Mouse (Mus musculus): ENCODE results near the gene Olfr713. TPM values are rescaled to one million over a fixed set of nuclear protein-coding genes. Genes with fewer than 3 reads are reported as not detected.

Olfr713 gene
- not detected for total RNA-seq (2021)
- long read RNA-seq, experiment 1, result 0 reads
- long read RNA-seq, experiment 2, result 0 reads

DNA sequence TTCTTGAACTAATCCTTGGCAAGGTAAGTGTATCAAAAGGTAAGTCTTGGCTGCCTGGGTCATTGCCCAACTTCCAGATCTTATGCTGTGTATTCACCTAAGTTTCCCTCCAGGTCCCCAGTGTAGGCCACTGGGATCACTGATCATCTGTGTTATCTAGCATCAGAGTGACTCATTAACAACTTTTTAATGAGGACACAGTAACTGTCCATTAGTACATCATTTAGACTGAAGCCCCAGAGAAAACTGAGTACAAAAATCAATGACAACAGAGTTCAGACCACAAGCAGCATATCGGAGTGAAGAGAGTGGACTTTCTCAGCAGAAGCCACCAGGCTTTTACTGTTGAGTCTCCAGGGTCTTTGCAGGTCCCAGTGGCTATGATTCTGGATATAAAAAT, at the start of gene Olfr713:
Olfr713 (plus strand) TSS at position 301 of the 400 bp plus-strand sequence.
- no peak for DNase-seq

- no peak for DNase-seq
Observed at GRCm38 (mm10) chr7:106985236-106985635, 45.7 kb upstream of the Olfr713 start.

DNA sequence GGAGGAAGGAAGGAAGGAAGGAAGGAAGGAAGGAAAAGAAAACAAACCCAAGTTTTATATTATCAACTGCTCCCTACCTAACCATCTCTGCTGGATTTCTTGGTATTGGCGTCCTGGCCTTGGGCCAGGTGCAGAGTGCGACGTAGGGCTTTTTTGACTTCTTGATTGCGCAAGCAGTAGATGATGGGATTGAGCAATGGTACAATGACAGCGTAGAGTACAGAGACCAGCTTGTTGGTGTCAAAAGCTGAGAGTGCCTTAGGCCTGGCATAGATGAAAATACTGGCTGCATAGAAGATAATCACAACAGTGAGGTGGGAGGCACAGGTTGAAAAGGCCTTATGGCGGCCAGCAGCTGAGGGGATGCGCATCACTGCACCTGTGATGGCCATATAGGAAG, 30.2 kb upstream of the Olfr713 start:
- no peak for DNase-seq

- no peak for DNase-seq
Observed at GRCm38 (mm10) chr7:107004169-107004568, 26.8 kb upstream of the Olfr713 start.

GRCm38 (mm10) chr7:107005972-107006371, 25.0 kb upstream of the Olfr713 start, which contains the start of gene Olfr2:
Gene Olfr2, minus strand, starts transcription at chr7:107006072.
- no peak for DNase-seq

DNA sequence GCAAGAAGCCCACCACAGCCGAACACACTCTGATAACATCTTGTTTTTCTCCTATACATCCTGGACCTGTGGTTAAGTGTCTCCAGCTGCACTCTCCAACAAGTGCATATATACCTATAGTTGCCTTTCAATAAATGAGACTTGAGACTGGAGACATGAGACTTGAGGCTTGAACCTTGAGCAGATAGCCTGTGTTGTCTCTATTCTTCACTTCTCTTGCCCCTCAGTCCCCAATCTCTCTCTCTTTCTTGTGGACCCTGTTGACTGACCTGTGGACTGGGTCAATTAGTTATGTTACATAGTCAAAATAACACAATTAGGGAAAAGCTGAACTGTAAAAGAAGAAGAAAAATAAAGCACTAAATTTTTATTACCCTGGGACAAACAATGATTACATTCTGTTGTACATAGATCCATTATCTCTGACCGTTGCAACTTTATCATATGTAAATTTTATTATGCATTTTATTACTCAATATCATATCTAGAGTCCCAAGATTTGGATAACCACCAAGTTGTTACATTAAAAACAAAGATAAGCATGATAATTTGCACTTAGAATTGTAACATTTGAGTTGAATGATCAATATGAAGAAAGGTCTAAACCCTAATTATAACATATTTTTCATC, 9.1 kb downstream of the Olfr713 start:
- DNase-seq, result no peak

DNA sequence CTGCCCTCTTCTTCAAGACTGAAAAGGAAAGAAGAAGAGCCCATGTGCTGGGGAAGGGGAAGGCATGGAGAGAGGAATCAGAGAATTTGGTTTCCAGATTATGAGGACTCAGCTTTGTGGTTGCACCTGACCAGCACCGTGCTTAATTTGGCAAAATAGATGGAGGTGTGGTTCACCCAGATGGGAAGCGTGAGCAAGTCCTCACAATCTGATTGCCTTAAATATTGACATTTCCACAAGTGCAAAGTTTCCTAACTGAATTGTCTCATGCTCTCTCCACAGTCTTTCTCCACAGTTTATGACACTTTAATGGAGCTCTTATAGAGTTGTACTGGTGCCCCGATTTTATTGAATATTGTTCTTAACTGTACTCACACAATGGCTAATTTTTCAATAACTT, 12.2 kb downstream of the Olfr713 start:
- DNase-seq, result no peak

DNA sequence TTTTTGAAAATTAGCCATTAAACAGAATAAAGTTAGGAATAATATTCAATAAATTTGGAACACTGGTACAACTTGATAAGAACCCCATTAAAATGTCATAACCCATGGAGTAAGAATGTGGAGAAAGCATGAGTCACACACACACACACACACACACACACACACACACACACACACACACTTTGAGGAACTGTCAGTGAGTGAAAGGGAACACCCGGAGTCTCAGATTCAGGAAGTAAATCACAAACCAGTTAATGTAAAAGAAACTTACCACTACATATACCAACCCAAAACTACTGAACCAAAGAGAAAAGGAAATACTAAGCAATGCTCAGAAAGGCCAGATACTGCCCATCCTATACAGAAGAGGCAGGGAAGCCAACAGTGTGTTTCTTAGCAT, 13.4 kb downstream of the Olfr713 start:
- no peak for DNase-seq

GRCm38 (mm10) chr7:107045833-107046232, 14.9 kb downstream of the Olfr713 start:
- DNase-seq, result peak in 1 of 2 experiments; percentile 20

- no peak for DNase-seq
Observed at GRCm38 (mm10) chr7:107047578-107047977, 16.6 kb downstream of the Olfr713 start.

DNA sequence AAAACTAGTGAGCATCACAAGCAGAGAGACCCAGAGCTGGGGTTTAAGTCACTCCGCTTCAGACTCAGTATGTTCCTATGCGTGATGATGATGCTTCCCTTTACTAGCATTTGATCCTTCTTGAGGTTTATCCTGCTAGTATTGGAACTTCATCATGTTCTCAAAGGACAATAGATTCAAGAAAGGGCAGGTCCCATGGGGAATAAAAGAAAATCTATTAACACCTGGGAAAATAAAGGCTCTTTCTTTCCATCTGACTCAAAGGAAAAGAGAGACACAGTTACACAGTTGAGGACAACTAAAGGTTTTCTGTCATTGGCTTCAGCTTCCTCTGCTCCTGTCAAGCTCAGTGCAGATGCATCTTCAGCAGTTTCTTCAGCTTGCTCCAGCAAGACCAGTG, 39.7 kb downstream of the Olfr713 start, which contains the start of gene Olfr714:
Olfr714 (plus strand) TSS at position 301 of the 400 bp plus-strand sequence.
- no peak for DNase-seq

Other genes starting within 250 kb of the Olfr713 start
- not detected for gene Olfr699, start 238.0 kb upstream of the Olfr713 start, total RNA-seq (2021)
- not detected for gene Olfr700, start 222.3 kb upstream of the Olfr713 start, total RNA-seq (2021)
- not detected for gene Olfr701, start 217.0 kb upstream of the Olfr713 start, total RNA-seq (2021)
- gene Olfr702, start 197.3 kb upstream of the Olfr713 start, total RNA-seq (2021), result not detected
- gene Olfr703, start 187.8 kb upstream of the Olfr713 start, total RNA-seq (2021), result not detected
- not detected for gene Olfr704, start 168.0 kb upstream of the Olfr713 start, total RNA-seq (2021)
- gene Olfr705, start 154.3 kb upstream of the Olfr713 start, total RNA-seq (2021), result not detected
- not detected for gene Olfr706, start 143.0 kb upstream of the Olfr713 start, total RNA-seq (2021)
- not detected for gene Olfr707, start 129.9 kb upstream of the Olfr713 start, total RNA-seq (2021)
- not detected for gene Olfr1532-ps1, start 123.2 kb upstream of the Olfr713 start, total RNA-seq (2021)
- gene Olfr709-ps1, start 99.0 kb upstream of the Olfr713 start, total RNA-seq (2021), result under 1 TPM in 1 of 2 experiments, not detected in 1; 0.07 TPM
- gene Olfr710, start 82.9 kb upstream of the Olfr713 start, total RNA-seq (2021), result not detected
- not detected for gene Olfr6, start 67.2 kb upstream of the Olfr713 start, total RNA-seq (2021)
- not detected for gene Olfr711, start 55.7 kb upstream of the Olfr713 start, total RNA-seq (2021)
- gene Olfr2, start 25.1 kb upstream of the Olfr713 start, total RNA-seq (2021), result not detected
- gene Olfr714, start 39.8 kb downstream of the Olfr713 start, total RNA-seq (2021), result not detected
- not detected for gene Olfr17, start 62.0 kb downstream of the Olfr713 start, total RNA-seq (2021)
- not detected for gene Olfr715b, start 79.2 kb downstream of the Olfr713 start, total RNA-seq (2021)
- not detected for gene Olfr715, start 99.9 kb downstream of the Olfr713 start, total RNA-seq (2021)
- not detected for gene Olfr716, start 107.2 kb downstream of the Olfr713 start, total RNA-seq (2021)
- not detected for gene Nlrp14, start 135.8 kb downstream of the Olfr713 start, total RNA-seq (2021)
- not detected for gene Rbmxl2, start 178.3 kb downstream of the Olfr713 start, total RNA-seq (2021)